Mouse (Mus musculus) heart, adult 2 months (tissue): ENCODE measurements around the gene Cenpx.

Source experiments
- CTCF ChIP-seq: fragments of 200-600 bp; IDR thresholded peaks from 2 replicates; pipeline ENCODE4 v1.8.1; 2022; ENCODE audit warnings: antibody characterized with exemption, mild to moderate bottlenecking, moderate library complexity
- EP300 ChIP-seq: fragments of 200-500 bp; IDR thresholded peaks from 2 replicates; pipeline ENCODE4 v1.6.1; 2011; ENCODE audit warnings: low read depth, low read length, control low read depth; ENCODE audit not compliant: insufficient read depth
- POLR2A ChIP-seq: fragments of 200-500 bp; IDR thresholded peaks from 2 replicates; pipeline ENCODE4 v1.6.1; 2011; ENCODE audit warnings: mild to moderate bottlenecking, low read depth, low read length, control low read depth; ENCODE audit not compliant: insufficient read depth

DNA sequence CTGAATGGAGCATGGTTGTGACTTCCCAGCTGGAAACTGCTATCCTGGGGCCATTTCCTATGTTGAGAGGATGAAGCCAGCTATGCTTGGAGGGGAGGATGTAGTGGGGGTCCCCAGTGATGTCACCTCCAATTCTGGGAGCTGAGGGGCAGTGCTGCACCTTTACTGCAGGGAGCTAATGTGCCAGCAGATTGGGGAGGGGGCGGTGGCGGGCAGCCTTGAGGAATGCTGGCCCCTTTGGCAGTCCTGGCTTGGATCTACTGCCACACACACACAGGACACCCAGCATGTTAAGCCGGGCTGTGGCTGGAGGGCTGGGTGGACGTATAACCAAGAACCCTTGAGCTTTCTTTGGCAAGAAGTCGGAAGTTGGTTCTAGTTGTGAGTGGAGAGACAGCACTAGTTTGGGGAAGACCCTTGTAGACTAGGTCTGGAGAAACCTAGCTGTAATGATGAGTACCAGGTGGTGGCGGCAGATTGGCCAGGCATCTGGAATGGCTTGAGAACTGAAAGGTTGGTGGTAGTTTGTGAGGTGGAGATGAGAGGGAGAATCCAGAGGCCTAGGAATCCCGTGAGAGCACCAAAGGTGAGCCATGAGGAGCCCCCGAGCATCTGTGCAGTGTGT lies 1.4 kb downstream of the Cenpx start:
- no peak for TF ChIP-seq POLR2A
- TF ChIP-seq CTCF = no peak
- no peak for TF ChIP-seq EP300
